Mouse (Mus musculus): ENCODE results near the gene Rabggtb. TPM values are rescaled to one million over a fixed set of nuclear protein-coding genes. Genes with fewer than 3 reads are reported as not detected.

Gene Rabggtb
- total and polyA plus RNA-seq, 3 experiments, result 223 to 316 (median 256) TPM

DNA sequence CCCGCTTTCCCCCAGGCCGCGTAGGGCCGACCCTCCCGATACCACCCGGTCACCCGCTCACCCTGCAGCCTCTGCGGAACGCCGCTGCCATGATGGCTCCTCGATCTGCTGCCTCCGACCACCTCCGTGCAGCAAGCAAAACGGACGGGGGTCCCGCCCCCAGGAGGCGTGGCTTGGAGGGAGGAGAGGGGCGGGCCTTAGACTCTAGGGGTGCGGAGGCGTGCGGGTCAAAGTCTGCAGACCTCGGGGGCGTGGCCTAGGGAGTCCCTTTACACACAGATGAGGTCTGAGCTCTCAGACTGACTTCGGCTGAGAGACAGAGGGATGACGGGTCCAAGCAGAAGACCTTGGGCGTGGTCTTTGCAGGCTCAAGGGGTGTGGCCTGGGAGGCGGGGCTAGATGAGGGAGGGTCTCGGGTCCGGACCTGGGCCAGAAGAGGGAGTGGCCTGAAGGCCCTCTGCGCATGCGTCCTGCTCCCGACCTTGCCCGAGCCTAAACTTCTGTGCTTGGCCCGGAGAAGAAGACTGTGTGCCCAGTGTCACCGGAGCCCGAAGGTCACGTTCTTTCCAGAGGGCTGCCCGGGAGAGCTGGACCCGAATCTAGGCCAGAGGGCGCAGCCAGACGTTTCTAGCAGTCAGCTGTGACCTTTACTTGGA is 31.7 kb upstream of the Rabggtb start, which contains the start of gene Acadm:
Acadm (minus strand) TSS at position 298 of the 656 bp plus-strand sequence.
- Histone ChIP-seq H3K9me3 (replicated peaks; ENCODE audit: low read length) (no peaks in the 10 kb centered on the region), H3K27me3 (replicated peaks) (peaks cover 1% of the 10 kb centered on the region), H3K27ac (ENCODE audit: insufficient read depth, low read depth) (peak within 1 kb of the TSS; percentile 14; the same call in 1 of the 2 replicates), H3K4me1 (ENCODE audit: control insufficient read depth in 1 of 2, insufficient read depth in 2 of 2) (peaks cover 2 to 41% of the 10 kb centered on the region in 2 experiments; a peak in 2 of 4 replicates), H3K4me2 (ENCODE audit: insufficient read depth, low read depth, poor library complexity, severe bottlenecking) (peak within 1 kb of the TSS; percentile 85), H3K36me3 (replicated peaks in 1 of 2; ENCODE audit: control insufficient read depth in 1 of 2, insufficient read depth in 1 of 2, low read length in 1 of 2) (peaks cover 10 to 26% of the 10 kb centered on the region in 2 experiments), H3K4me3 (replicated peaks in 1 of 3; ENCODE audit: low read depth in 2 of 3, low read length in 2 of 3, poor library complexity in 1 of 3) (peak within 1 kb of the TSS; percentile 69 to 92 (median 75)), H3K79me2 (replicated peaks; ENCODE audit: control insufficient read depth, extremely low read depth, insufficient read depth, poor library complexity, severe bottlenecking) (peaks cover 13% of the 10 kb centered on the region), H3K9ac (ENCODE audit: insufficient read depth, low read depth) (peak within 1 kb of the TSS; percentile 86)
- TF ChIP-seq UBTF (IDR thresholded peaks at IDR 0.05; ENCODE audit: low read depth, low read length) (peak; percentile 64; the same call in 1 of the 2 replicates), GABPA (IDR thresholded peaks at IDR 0.05; ENCODE audit: insufficient replicate concordance, low read depth, low read length) (no peak), NELFE (IDR thresholded peaks at IDR 0.05; ENCODE audit: low read depth, low read length) (peak; percentile 88), E2F4 (IDR thresholded peaks at IDR 0.05; ENCODE audit: insufficient replicate concordance, low read depth, low read length) (no peak), PAX5 (IDR thresholded peaks at IDR 0.05; ENCODE audit: low read length) (no peak), EP300 (IDR thresholded peaks at IDR 0.05; ENCODE audit: low read length) (no peak), RAD21 (IDR thresholded peaks at IDR 0.05; ENCODE audit: low read depth, low read length) (no peak), ZC3H11A (IDR thresholded peaks at IDR 0.05; ENCODE audit: low read depth, low read length) (no peak), ZKSCAN1 (IDR thresholded peaks at IDR 0.05; ENCODE audit: borderline replicate concordance, low read depth, low read length) (no peak), JUN (IDR thresholded peaks at IDR 0.05; ENCODE audit: insufficient read depth, low read depth, low read length) (no peak), POLR2AphosphoS2 (IDR thresholded peaks at IDR 0.05; ENCODE audit: low read depth, low read length) (peak; percentile 94), ELF1 (IDR thresholded peaks at IDR 0.05; ENCODE audit: low read depth, low read length) (no peak), CHD2 (IDR thresholded peaks at IDR 0.05; ENCODE audit: low read length) (no peak), MYC (IDR thresholded peaks at IDR 0.05; ENCODE audit: low read depth, low read length) (0 out of 2 replicates have a peak, but pooled peaks have one; percentile 23), MXI1 (IDR thresholded peaks at IDR 0.05; ENCODE audit: low read depth, low read length) (no peak), ZMIZ1 (IDR thresholded peaks at IDR 0.05; ENCODE audit: low read depth, low read length) (no peak; the same call in 1 of the 2 replicates), BHLHE40 (IDR thresholded peaks at IDR 0.05; ENCODE audit: low read depth, low read length) (peak; percentile 90), MAZ (IDR thresholded peaks at IDR 0.05; ENCODE audit: low read depth, low read length) (0 out of 2 replicates have a peak, but pooled peaks have one; percentile 18), SMC3 (IDR thresholded peaks at IDR 0.05; ENCODE audit: low read depth, low read length) (no peak; the same call in 1 of the 2 replicates), SIN3A (IDR thresholded peaks at IDR 0.05; ENCODE audit: low read length) (no peak; the same call in 1 of the 2 replicates), CTCF (conservative IDR thresholded peaks at IDR 0.05 in 1 of 2, IDR thresholded peaks at IDR 0.05 in 1 of 2; ENCODE audit: low read depth in 2 of 2, low read length in 2 of 2) (no peak), POLR2A (IDR thresholded peaks at IDR 0.05; ENCODE audit: low read depth, low read length) (peak; percentile 97), MAX (IDR thresholded peaks at IDR 0.05; ENCODE audit: low read length) (no peak), JUND (conservative IDR thresholded peaks at IDR 0.05; ENCODE audit: low read depth, low read length) (no peak), MEF2A (IDR thresholded peaks at IDR 0.05; ENCODE audit: borderline replicate concordance, low read depth, low read length) (no peak), USF1 (IDR thresholded peaks at IDR 0.05; ENCODE audit: low read depth, low read length) (no peak), IRF4 (IDR thresholded peaks at IDR 0.05; ENCODE audit: low read depth, low read length) (no peak; the same call in 1 of the 2 replicates), TBP (conservative IDR thresholded peaks at IDR 0.05; ENCODE audit: low read depth, low read length) (0 out of 2 replicates have a peak, but pooled peaks have one; percentile 39), CHD1 (IDR thresholded peaks at IDR 0.05; ENCODE audit: low read depth, low read length) (no peak), KAT2A (IDR thresholded peaks at IDR 0.05; ENCODE audit: insufficient replicate concordance, low read length) (no peak), NRF1 (IDR thresholded peaks at IDR 0.05; ENCODE audit: low read depth, low read length) (peak; percentile 99), ETS1 (conservative IDR thresholded peaks at IDR 0.05; ENCODE audit: low read depth, low read length) (no peak), USF2 (conservative IDR thresholded peaks at IDR 0.05; ENCODE audit: low read depth, low read length) (no peak), MAFK (IDR thresholded peaks at IDR 0.05; ENCODE audit: insufficient replicate concordance, low read length) (no peak), TCF12 (IDR thresholded peaks at IDR 0.05; ENCODE audit: low read depth, low read length) (peak; percentile 86), HCFC1 (IDR thresholded peaks at IDR 0.05; ENCODE audit: low read depth, low read length) (no peak; the same call in 1 of the 2 replicates), ZNF384 (IDR thresholded peaks at IDR 0.05; ENCODE audit: low read depth, low read length) (no peak), RCOR1 (conservative IDR thresholded peaks at IDR 0.05; ENCODE audit: low read depth, low read length) (no peak)
- in situ Hi-C loops (cut with MboI; ENCODE audit: low pct_ligation_motif_present, low pct_unique_long_range_greater_than_20kb, low sequenced_read_pairs), result no loop called here
- dilution Hi-C loops (cut with MboI; ENCODE audit: extremely low pct_ligation_motif_present, extremely low pct_unique_long_range_greater_than_20kb, low sequenced_read_pairs), result no loop called here
- DNase-seq (ENCODE audit: extremely low read depth), result peak; percentile 100

Data from CH12.LX (cell line).